Mouse (Mus musculus): ENCODE data around the gene Hist1h2bf.
"Not testable (repeated sequence)": the region's sequence is repeated elsewhere in the genome, so short reads cannot be mapped to it uniquely, and the experiment has no call there.

Hist1h2bf gene

GRCm38 (mm10) chr13:23573898-23574524, at the start of gene Hist1h2bf, which contains the start of gene Hist1h2ad:
TSS of gene Hist1h2bf (minus strand) at chr13:23574196.
TSS of gene Hist1h2ad (plus strand) at chr13:23574381.
- peak; percentile 89 to 95 for DNase-seq (ENCODE audit: low spot score in 2 of 2)

GRCm38 (mm10) chr13:23622861-23623450, 49.0 kb upstream of the Hist1h2bf start:
- DNase-seq (ENCODE audit: low spot score in 2 of 2), result peak; percentile 7 to 28

GRCm38 (mm10) chr13:23622175-23622671, 48.2 kb upstream of the Hist1h2bf start, which contains the start of gene Hist1h1e:
TSS of gene Hist1h1e (minus strand) at chr13:23622558.
- peak; percentile 91 to 96 for DNase-seq (ENCODE audit: low spot score in 2 of 2)

- peak; percentile 82 to 86 for DNase-seq (ENCODE audit: low spot score in 2 of 2)
Observed at GRCm38 (mm10) chr13:23621532-23622174, 47.7 kb upstream of the Hist1h2bf start.

GRCm38 (mm10) chr13:23620733-23621531, 46.9 kb upstream of the Hist1h2bf start, which contains the start of gene Hist1h2be:
TSS of gene Hist1h2be (minus strand) at chr13:23621124.
- DNase-seq (ENCODE audit: low spot score in 2 of 2), result peak; percentile 84 to 94

- no peak for DNase-seq (ENCODE audit: low spot score in 2 of 2)
Observed at GRCm38 (mm10) chr13:23620056-23620732, 46.2 kb upstream of the Hist1h2bf start.

- no peak for DNase-seq (ENCODE audit: low spot score in 2 of 2)
Observed at GRCm38 (mm10) chr13:23611638-23612037, 37.6 kb upstream of the Hist1h2bf start.

GRCm38 (mm10) chr13:23610393-23610792, 36.4 kb upstream of the Hist1h2bf start:
- no peak for DNase-seq (ENCODE audit: low spot score in 2 of 2)

GRCm38 (mm10) chr13:23609844-23610243, 35.8 kb upstream of the Hist1h2bf start:
- no peak for DNase-seq (ENCODE audit: low spot score in 2 of 2)

GRCm38 (mm10) chr13:23609209-23609608, 35.2 kb upstream of the Hist1h2bf start:
- DNase-seq (ENCODE audit: low spot score in 2 of 2), result no peak

- DNase-seq (ENCODE audit: low spot score in 2 of 2), result no peak
Observed at GRCm38 (mm10) chr13:23605052-23605451, 31.1 kb upstream of the Hist1h2bf start.

- no peak for DNase-seq (ENCODE audit: low spot score in 2 of 2)
Observed at GRCm38 (mm10) chr13:23604452-23604851, 30.5 kb upstream of the Hist1h2bf start.

- no peak for DNase-seq (ENCODE audit: low spot score in 2 of 2)
Observed at GRCm38 (mm10) chr13:23603182-23603699, 29.2 kb upstream of the Hist1h2bf start.

GRCm38 (mm10) chr13:23597957-23598356, 24.0 kb upstream of the Hist1h2bf start:
- peak in 1 of 2 experiments; percentile 74 for DNase-seq (ENCODE audit: low spot score in 2 of 2)

- DNase-seq (ENCODE audit: low spot score in 2 of 2), result no peak
Observed at GRCm38 (mm10) chr13:23595622-23596372, 21.8 kb upstream of the Hist1h2bf start.

GRCm38 (mm10) chr13:23595185-23595584, 21.2 kb upstream of the Hist1h2bf start:
- DNase-seq (ENCODE audit: low spot score in 2 of 2), result no peak

GRCm38 (mm10) chr13:23593051-23593770, 19.2 kb upstream of the Hist1h2bf start:
- DNase-seq (ENCODE audit: low spot score in 2 of 2), result no peak

GRCm38 (mm10) chr13:23592614-23593013, 18.6 kb upstream of the Hist1h2bf start:
- DNase-seq (ENCODE audit: low spot score in 2 of 2), result no peak

GRCm38 (mm10) chr13:23591886-23592285, 17.9 kb upstream of the Hist1h2bf start:
- DNase-seq (ENCODE audit: low spot score in 2 of 2), result not testable (repeated sequence)
